Mouse (Mus musculus) ES-CJ7 (cell line): ENCODE measurements around the gene Myt1l.

Source experiments
- DNase-seq: peaks from one replicate; pipeline ENCODE4 v3.0.0; 2011; ENCODE audit warnings: low read depth, low spot score

The Myt1l gene

GRCm38 (mm10) chr12:29953999-29954398, 425.8 kb downstream of the Myt1l start:
- no peak for DNase-seq

DNA sequence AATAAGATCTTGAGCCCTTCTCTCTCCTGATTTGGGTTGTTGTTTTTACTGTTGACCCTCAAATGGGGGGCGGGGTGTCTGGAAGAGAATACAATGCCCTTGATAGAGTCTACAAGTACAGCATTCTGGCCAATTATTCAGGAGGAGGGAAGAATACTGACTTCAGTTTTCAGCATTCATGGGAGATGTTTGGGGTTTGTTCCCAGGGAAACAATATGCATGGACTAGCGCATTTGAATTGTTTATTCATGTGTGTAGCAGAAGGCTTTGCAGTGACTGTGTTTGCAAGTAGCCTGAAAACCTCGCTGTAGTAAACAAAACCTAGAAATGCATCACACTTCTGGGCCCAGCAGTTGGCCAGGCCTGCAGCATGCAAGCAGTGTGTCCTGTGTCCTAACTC, 426.3 kb downstream of the Myt1l start:
- no peak for DNase-seq

DNA sequence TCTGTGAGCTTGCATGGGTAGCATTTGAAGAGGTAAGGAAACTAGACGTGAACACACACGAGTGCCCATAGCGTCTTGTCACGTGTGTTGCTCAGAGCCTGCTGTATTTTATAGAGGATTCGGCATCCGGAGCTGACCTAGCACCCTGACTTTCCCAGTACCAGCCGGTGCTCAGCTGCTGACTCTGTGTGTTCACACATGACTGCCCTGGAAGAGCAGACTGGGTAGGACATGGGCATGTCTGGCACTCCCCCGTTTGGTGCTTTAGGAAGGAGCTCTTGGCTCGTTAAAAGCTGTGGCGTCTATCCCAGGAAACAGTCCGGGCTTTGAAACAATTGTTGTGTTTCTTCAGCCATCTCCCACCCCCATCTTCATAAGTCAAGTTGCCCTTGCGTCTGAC, 428.8 kb downstream of the Myt1l start:
- DNase-seq, result no peak

GRCm38 (mm10) chr12:29958637-29959036, 430.5 kb downstream of the Myt1l start:
- no peak for DNase-seq

DNA sequence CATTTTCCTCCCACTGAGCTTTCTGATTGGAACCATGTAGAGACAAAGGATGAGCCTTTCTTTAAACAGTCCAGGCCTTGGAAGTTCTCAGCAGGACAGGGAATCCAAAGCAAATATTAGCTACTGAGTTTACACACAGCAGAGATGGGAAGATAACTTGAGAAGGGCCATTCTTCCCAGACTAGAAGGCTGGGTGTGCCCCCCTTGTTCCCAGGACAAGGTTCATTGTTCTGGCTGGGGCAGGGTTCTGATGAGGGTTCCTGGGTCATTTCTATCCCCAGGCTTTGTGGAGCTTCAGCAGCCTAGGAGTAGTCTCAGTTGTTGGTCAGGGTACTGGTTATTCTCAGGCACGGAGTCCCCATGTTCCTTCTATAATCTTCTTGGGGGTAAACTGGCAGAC, 432.9 kb downstream of the Myt1l start:
- no peak for DNase-seq

DNA sequence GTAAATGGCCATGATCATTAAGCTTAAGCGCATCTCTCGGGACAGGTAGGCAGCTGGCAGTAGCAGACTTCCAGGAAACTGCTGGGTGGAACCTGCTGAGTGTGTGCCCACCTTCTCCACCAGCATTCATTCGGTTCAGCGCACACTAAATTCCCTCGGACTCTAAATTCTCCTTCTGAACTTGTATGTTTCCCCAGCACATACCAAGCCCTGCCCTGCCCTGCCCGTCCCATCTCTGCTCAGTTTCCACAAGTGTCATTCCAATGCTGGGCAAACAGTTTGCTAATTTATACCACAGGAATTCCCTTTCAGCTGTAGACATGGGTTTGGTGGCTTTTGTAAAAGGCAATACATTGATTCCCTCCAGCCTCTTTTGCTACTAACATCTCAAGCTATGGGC, 436.8 kb downstream of the Myt1l start:
- DNase-seq, result no peak

DNA sequence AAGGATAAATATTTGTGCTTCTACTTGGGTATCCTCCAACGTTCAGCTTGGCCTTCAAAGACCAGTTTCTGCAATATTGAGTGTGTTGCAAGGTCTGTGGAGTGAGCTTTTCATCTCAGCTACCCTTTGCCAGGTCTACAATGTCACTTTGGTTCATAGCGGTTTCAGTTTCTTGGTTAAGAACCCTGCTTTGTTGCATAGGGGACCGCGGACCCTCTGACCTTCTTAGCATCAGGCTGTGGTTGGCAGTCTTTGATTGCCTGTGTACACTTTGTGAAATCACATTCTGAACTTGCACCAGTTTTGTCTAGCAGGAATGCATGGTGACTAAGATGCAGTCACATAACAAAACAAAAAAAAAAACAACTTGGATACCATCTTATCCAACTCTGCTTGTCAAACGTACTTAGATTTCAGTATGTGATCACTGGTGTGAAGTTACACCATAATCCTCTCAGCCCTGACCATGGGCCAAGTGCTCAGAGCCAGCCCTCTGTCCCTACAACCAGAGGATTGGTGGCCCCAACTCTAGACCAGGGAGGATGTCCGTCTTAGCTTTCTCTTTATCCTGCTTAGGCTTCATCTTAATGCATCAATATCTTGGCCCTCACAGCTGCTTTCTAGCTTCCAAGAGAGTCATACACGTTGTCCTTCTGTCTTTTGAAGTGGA, 443.7 kb downstream of the Myt1l start:
- DNase-seq, result no peak

- DNase-seq, result no peak
Measured at GRCm38 (mm10) chr12:29972533-29972932, 444.3 kb downstream of the Myt1l start.
